Mouse (Mus musculus): ENCODE results near the gene Nmt1. TPM values are rescaled to one million over a fixed set of nuclear protein-coding genes. Genes with fewer than 3 reads are reported as not detected.

The Nmt1 gene
- total RNA-seq, 2 experiments from 2014 or later, result 67.5 to 74.8 TPM

GRCm38 (mm10) chr11:103111301-103111700, 83.3 kb downstream of the Nmt1 start:
- DNase-seq, result no peak

- DNase-seq, result peak; percentile 87 to 91
Observed at GRCm38 (mm10) chr11:103111881-103112551, 84.0 kb downstream of the Nmt1 start.

- DNase-seq, result no peak
Observed at GRCm38 (mm10) chr11:103112552-103112912, 84.5 kb downstream of the Nmt1 start.

- DNase-seq, result peak; percentile 31 to 66
Observed at GRCm38 (mm10) chr11:103113005-103113404, 85.0 kb downstream of the Nmt1 start.

- peak in 1 of 2 experiments; percentile 30 for DNase-seq
Observed at GRCm38 (mm10) chr11:103113771-103114170, 85.8 kb downstream of the Nmt1 start.

GRCm38 (mm10) chr11:103114270-103114943, 86.4 kb downstream of the Nmt1 start:
- DNase-seq, result no peak

- peak; percentile 90 to 92 for DNase-seq
Observed at GRCm38 (mm10) chr11:103115163-103116007, 87.4 kb downstream of the Nmt1 start.

GRCm38 (mm10) chr11:103116008-103116818, 88.2 kb downstream of the Nmt1 start, which contains the start of gene Hexim1:
Hexim1 (plus strand) TSS chr11:103116231.
- peak; percentile 100 for DNase-seq

GRCm38 (mm10) chr11:103116959-103117590, 89.1 kb downstream of the Nmt1 start:
- DNase-seq, result peak; percentile 87 to 88

GRCm38 (mm10) chr11:103117591-103118009, 89.6 kb downstream of the Nmt1 start:
- DNase-seq, result peak in 1 of 2 experiments; percentile 55

Small RNA genes lying within 50 kb of the gene (microRNA-seq; reads per million reads assigned to microRNA genes)
- 0 to 0.27 reads per million in 2 experiments for gene Mir6931

Other genes starting within 250 kb of the Nmt1 start
- 10 to 100 TPM; 17.2 to 18.2 TPM for gene Gjc1, start 208.5 kb upstream of the Nmt1 start, total RNA-seq (2021)
- 10 to 100 TPM; 10.6 to 15.7 TPM for gene Higd1b, start 192.3 kb upstream of the Nmt1 start, total RNA-seq (2021)
- 10 to 100 TPM; 34.1 to 42.6 TPM for gene Eftud2, start 147.2 kb upstream of the Nmt1 start, total RNA-seq (2021)
- gene Ccdc103, start 147.0 kb upstream of the Nmt1 start, total RNA-seq (2021), result not detected
- not detected for gene Fam187a, start 143.0 kb upstream of the Nmt1 start, total RNA-seq (2021)
- under 1 TPM; 0.10 to 0.15 TPM for gene Gfap, start 127.3 kb upstream of the Nmt1 start, total RNA-seq (2021)
- gene Kif18b, start 103.1 kb upstream of the Nmt1 start, total RNA-seq (2021), result under 1 TPM in 1 of 2 experiments, not detected in 1; 0.25 TPM
- gene C1ql1, start 81.5 kb upstream of the Nmt1 start, total RNA-seq (2021), result not detected
- 10 to 100 TPM; 60.9 to 72.9 TPM for gene Dcakd, start 143 bp downstream of the Nmt1 start, total RNA-seq (2021)
- 10 to 100 TPM; 11.0 to 14.5 TPM for gene Plcd3, start 73.5 kb downstream of the Nmt1 start, total RNA-seq (2021)
- gene Acbd4, start 73.5 kb downstream of the Nmt1 start, total RNA-seq (2021), result 10 to 100 TPM; 28.6 to 41.4 TPM
- gene Hexim1, start 88.0 kb downstream of the Nmt1 start, total RNA-seq (2021), result 10 to 100 TPM; 20.0 to 21.5 TPM
- 1 to 10 TPM; 1.6 to 1.7 TPM for gene Hexim2, start 104.2 kb downstream of the Nmt1 start, total RNA-seq (2021)
- gene Fmnl1, start 142.9 kb downstream of the Nmt1 start, total RNA-seq (2021), result 10 to 100 TPM; 18.1 to 20.2 TPM
- gene 1700023F06Rik, start 180.4 kb downstream of the Nmt1 start, total RNA-seq (2021), result not detected
- not detected for gene Spata32, start 190.2 kb downstream of the Nmt1 start, total RNA-seq (2021)
- gene Map3k14, start 239.3 kb downstream of the Nmt1 start, total RNA-seq (2021), result 1 to 10 TPM; 2.5 to 3.0 TPM